Mouse (Mus musculus) gastrocnemius, adult 2 months (tissue): ENCODE results near the gene Tfpi2. TPM values are rescaled to one million over a fixed set of nuclear protein-coding genes. Genes with fewer than 3 reads are reported as not detected.

Source experiments
- DNase-seq: peaks from one replicate; pipeline ENCODE4 v3.0.0; 2022
- H3K27ac ChIP-seq: fragments of 200-600 bp; 2 replicates; pipeline ENCODE4 v1.8.1; 2022; ENCODE audit warnings: mild to moderate bottlenecking
- H3K4me3 ChIP-seq: fragments of 200-600 bp; 2 replicates; pipeline ENCODE4 v1.8.1; 2022; ENCODE audit warnings: mild to moderate bottlenecking, moderate library complexity
- CTCF ChIP-seq: fragments of 200-600 bp; IDR thresholded peaks from 2 replicates; pipeline ENCODE4 v1.8.1; 2022; ENCODE audit warnings: antibody characterized with exemption, mild to moderate bottlenecking, moderate library complexity
- intact Hi-C: fragments of 180-260 bp; cut with DNase I; formaldehyde crosslinking; loops from one replicate; pipeline ENCODE4 v1.15.1; 2025
- total RNA-seq, 2 experiments: library from RNA; stranded (reverse); gene quantifications; 2 replicates each; pipeline ENCODE4 v1.2.3; 2021

The Tfpi2 gene
- total RNA-seq, 2 experiments from 2014 or later: 0.26 to 0.64 TPM

DNA sequence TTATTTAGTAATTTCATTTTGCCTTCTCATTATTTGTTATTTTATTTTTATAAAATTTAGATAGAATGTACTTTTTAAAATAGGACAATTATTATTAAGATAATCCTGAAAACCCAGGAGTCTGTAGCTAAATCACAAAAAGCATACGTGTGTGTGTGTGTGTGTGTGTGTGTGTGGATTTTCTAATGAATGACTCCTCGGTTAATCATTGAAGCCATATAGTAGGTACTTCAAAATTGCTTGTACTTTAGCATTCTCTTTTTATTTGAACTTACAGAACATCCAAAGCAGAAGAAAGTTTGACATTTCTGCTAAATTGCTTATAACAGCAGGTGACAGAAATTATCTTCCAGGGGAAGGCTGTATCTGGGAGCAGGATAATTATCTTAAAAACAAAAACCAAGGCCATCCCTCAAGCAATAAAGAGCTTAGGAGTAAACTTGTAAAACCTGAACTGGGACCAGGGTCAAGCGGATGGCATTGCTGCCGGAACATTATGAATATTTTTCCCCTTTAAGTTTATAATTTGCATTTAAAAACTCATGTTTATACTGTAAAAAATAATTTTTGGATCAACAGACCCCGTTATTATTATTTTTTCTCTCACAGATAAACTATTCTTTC, 5.9 kb downstream of the Tfpi2 start:
- no peak overlapping the region for H3K27ac ChIP-seq
- intact Hi-C loops: no loop called here
- no peak for TF ChIP-seq CTCF
- no peak for DNase-seq
- no peak overlapping the region for H3K4me3 ChIP-seq

DNA sequence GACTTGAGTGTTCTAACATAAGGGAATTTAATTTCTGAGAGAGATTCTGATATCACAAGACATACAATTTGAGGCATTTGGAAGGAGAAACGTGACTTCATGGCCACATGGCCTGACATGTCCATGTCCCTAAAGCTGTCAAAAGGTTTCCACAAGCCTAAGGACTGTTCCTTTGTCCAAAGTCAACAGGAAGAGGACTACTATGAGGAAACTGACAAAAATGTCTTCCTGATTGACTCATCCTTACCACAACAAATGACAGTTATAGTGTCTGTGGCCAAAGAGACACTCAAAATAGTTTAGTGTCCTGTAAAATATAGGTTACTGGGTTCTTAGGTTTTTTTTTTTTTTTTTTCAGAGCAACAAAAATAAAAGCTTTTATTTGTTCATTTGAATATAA, 15.0 kb downstream of the Tfpi2 start:
- Histone ChIP-seq H3K27ac (no peak overlapping the region), H3K4me3 (no peak overlapping the region)
- DNase-seq: no peak
- no peak for TF ChIP-seq CTCF
- intact Hi-C loops: no loop called here

DNA sequence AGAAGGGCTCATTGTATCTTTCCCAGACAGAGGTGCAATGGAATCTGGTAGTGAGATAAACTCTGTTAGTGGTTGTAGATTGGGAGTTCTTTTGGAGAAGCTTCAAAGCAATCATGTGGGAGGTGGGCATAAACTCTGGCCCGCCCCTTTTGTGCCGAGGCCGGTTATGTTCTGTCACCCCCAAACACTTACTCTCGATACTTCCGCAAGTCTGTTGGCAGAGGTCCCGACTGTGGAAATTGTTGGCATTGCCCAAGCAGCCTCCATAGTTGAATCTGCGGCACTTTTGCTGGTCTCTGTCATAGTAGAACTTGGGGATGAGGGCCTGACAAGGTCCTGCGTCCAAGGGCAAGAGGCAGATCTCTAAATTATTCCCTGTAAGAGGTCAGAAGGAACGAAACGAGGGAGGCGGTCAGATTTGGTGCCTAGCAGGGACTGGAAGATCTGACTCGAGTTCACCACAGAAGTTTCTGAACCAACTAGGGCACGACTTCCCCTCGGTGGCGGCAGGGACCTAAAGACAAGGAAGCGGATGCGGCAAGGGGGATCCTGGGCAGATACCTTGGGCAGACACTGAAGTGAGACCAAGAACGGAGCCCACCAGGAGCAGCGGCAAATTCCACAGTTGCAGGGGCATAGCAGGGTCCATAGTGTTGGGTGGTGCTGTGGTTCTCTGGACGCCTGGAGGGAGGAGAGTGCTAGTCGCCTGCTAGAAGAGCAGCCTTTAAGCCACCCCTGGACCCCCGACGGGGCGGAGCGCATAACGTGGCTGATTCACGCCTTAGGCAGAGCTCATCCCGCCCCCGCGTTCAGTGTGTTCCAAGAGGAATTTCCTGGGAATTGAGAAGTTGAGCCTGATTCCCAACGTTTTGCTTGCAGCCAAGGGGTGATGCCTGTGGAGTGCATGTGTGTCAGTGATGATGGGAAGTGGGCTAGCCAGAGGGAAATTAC, 20.8 kb downstream of the Tfpi2 start:
- peak; percentile 41 for DNase-seq
- intact Hi-C loops: no loop called here
- Histone ChIP-seq H3K27ac (peak overlapping the region; percentile 75), H3K4me3 (peak overlapping the region; percentile 71)
- no peak for TF ChIP-seq CTCF

DNA sequence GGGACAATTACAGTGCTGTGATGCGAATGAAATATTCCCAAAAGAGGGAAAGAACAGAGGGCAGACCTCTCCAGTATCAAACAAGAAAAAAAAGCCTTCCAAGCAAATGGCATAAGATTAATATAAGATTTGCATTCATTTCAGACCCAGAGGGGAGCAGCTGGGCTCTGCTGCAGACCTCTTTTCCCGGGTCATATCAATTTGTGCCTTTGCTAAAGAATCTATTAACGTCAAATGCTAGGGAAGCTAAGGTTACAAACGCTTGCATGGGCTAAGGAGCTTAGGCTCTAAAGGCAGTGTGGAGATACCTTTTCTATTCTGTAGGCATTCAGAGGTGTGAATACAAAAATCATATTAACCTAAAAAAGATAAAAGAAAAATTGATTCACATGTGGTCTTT, 33.8 kb downstream of the Tfpi2 start:
- Histone ChIP-seq H3K4me3 (no peak overlapping the region), H3K27ac (no peak overlapping the region)
- DNase-seq: no peak
- TF ChIP-seq CTCF: no peak
- intact Hi-C loops: no loop called here

DNA sequence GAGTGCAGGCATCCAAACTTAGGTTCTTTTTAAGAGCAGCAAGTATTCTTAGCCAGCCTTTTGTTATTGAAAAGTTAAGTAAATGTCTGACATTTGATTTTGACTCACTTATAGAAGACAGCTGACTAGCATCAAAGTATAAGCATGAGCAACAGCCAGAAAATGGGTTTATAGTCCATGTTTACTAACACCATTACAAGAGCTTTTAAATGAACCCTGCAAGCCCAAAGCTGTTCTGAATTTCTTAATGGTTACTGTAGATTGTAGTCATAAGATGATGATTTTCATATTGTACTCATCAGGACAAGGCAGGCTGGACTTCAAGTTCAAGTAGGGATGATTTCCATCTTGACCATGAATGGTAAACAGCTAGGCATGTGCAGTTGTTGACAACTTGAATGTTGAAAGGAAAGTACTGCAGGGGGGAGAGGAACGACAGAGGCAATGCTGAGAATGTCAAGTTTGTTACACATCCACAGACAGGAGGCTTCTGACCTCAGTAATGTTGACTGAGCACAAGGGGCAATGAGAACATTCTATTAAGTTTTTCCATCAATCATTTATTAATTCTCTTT, 52.5 kb downstream of the Tfpi2 start:
- intact Hi-C loops: no loop called here
- no peak for TF ChIP-seq CTCF

DNA sequence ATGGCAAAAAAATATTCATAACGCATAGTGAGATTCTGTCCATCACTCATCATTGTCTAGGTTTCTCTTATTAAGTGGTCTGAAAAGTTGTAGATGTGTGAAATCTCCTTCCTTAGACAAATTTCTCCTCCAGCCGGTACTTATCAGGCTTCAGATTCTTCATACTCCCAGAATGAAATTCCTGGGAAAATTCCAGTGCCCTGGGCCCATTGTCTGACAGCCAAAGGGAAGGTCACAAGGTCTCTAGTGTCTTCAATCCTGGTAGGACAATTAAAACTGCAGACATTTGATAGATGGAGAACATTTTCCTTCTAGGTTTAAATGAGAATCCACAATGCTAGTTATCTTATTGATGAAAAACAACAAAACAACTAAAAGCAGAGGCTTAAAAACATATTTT, 53.1 kb downstream of the Tfpi2 start:
- no peak overlapping the region for H3K27ac ChIP-seq
- intact Hi-C loops: no loop called here
- no peak for TF ChIP-seq CTCF
- no peak overlapping the region for H3K4me3 ChIP-seq
- no peak for DNase-seq

More for the DNA sequence above, 52.5 kb downstream of the Tfpi2 start:
- DNase-seq: no peak
- Histone ChIP-seq H3K27ac (no peak overlapping the region), H3K4me3 (no peak overlapping the region)

DNA sequence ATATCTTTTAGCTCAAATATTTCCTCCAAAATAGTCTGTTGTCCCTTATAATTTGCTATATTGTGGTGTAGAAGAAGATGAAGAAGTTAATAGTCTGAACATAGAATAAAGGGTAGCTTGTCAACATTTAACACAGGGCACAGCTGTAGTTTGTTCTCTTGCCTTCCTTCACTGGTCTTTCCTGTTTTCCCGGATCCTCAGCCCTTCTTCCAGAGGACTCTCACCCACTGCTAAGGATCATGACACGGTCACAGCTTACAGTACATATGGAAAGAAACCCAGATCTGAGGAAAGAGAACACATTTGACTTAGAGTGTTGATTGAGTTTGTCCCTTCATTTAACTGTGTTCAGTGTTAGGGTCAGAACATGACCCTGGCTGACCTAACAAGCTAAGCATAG, 53.7 kb downstream of the Tfpi2 start:
- intact Hi-C loops: no loop called here
- H3K4me3 ChIP-seq: no peak overlapping the region
- no peak for TF ChIP-seq CTCF
- H3K27ac ChIP-seq: no peak overlapping the region
- DNase-seq: no peak

DNA sequence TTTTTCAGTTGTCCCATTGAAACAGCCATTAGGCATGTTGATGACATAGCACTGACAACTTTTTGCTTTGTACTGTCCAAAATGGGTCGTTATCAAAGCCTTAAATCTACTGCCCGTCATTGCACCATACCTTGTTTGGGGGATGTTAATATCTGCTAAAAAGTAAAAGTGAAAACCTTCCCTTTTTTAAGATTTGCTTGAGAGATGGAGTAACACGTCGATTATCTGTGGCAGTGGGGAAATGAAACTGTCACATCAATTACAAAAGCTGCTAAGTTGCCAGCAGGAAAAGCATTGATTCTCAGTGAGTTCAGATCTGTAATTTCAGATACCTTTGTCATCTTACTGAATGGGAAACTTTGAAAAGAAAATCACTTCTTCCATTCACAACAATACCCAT, 62.6 kb downstream of the Tfpi2 start:
- no peak overlapping the region for H3K4me3 ChIP-seq
- DNase-seq: no peak
- intact Hi-C loops: no loop called here
- no peak for TF ChIP-seq CTCF
- H3K27ac ChIP-seq: no peak overlapping the region

DNA sequence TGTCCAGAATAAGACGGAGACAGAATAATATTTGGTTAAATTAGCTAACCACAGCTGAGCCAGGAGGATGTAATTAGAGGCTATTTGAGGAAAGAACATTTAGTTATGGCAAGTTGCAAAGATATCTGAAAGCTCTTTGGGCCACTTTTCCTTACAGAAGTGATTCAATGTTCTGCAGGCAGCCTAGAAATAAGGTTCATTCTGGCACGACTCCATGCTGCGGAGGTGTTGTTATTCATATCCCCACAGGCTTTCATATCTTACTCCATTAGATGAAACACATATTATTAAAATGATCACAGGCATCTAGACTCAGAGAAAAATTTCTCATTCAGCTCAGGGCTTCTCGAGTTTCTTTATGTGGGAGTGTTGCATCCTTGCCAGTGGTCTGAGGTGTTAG, 65.8 kb downstream of the Tfpi2 start:
- no peak overlapping the region for H3K27ac ChIP-seq
- no peak for DNase-seq
- intact Hi-C loops: no loop called here
- no peak for TF ChIP-seq CTCF
- H3K4me3 ChIP-seq: no peak overlapping the region

DNA sequence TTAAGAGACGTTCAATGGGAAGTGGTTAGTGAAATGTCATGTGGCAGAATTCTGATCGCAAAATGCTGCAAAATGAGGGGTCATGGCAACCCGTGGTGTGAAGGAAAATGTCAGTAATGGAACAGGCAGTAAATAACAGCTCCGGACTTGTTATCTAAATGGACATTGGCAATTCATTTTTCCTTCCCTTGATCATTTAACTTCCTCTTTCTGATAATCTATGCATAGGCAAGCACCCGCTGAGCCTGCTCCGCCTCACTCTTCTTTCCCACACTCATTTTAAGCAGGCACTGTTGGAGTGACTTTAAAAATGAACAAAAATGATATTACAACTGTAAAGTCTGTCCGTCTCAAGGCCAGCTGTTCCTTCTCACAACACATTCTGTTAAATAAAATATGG, 72.7 kb downstream of the Tfpi2 start:
- no peak for DNase-seq
- Histone ChIP-seq H3K4me3 (no peak overlapping the region), H3K27ac (no peak overlapping the region)
- TF ChIP-seq CTCF: no peak
- intact Hi-C loops: no loop called here

Other genes starting within 250 kb of the Tfpi2 start
- gene Calcr, start 224.2 kb downstream of the Tfpi2 start, total RNA-seq: under 1 TPM; 0.31 to 0.50 TPM
- gene Gngt1, start 4.9 kb upstream of the Tfpi2 start, total RNA-seq: not detected
- 10 to 100 TPM; 13.6 to 25.7 TPM for gene Gng11, start 15.0 kb upstream of the Tfpi2 start, total RNA-seq
- 10 to 100 TPM; 21.1 to 25.6 TPM for gene Bet1, start 98.1 kb upstream of the Tfpi2 start, total RNA-seq